17 mouse cellular contexts compared by ENCODE assay signal in genomic region chr9:85717336-85717735, GRCm38 (mm10).
"Had no signal": no experiment of that assay in that cellular context is flagged by ENCODE, and none has a peak within 500 bp of the region (broad histone marks: within the 10 kb centered on the region; RNA-seq: fewer than 3 reads in every experiment).

No protein-coding gene starts in this region.

- DNase-seq: liver, embryonic 13.5 days; liver, postnatal 0 days; right cerebral cortex, postnatal 14 days; thymus, adult 2 months; thymus, postnatal 25 days; thymus, postnatal 4 days had no signal

- H3K27ac ChIP-seq: liver, embryonic 13.5 days; liver, embryonic 15.5 days; lung, embryonic 15.5 days; macrophage; midbrain, embryonic 13.5 days; midbrain, embryonic 15.5 days; neural tube, embryonic 12.5 days; stomach, embryonic 15.5 days; stomach, postnatal 0 days had no signal

- H3K4me1 ChIP-seq: liver, embryonic 13.5 days; liver, embryonic 15.5 days; lung, embryonic 15.5 days; megakaryocyte, embryonic 14.5 days; midbrain, embryonic 13.5 days; midbrain, embryonic 15.5 days; neural tube, embryonic 12.5 days; stomach, embryonic 15.5 days had no signal

- H3K4me3 ChIP-seq: liver, embryonic 13.5 days; liver, embryonic 15.5 days; lung, embryonic 15.5 days; megakaryocyte, embryonic 14.5 days; midbrain, embryonic 13.5 days; midbrain, embryonic 15.5 days; neural tube, embryonic 12.5 days; stomach, embryonic 15.5 days had no signal

- H3K4me2 ChIP-seq: liver, embryonic 11.5 days; liver, embryonic 13.5 days; liver, embryonic 15.5 days; lung, embryonic 15.5 days; midbrain, embryonic 11.5 days; midbrain, embryonic 13.5 days; midbrain, embryonic 15.5 days; neural tube, embryonic 12.5 days; stomach, embryonic 15.5 days had no signal

- H3K27me3 ChIP-seq: liver, embryonic 13.5 days; liver, embryonic 15.5 days; lung, embryonic 15.5 days; megakaryocyte, embryonic 14.5 days; midbrain, embryonic 13.5 days; midbrain, embryonic 15.5 days; neural tube, embryonic 12.5 days; stomach, embryonic 15.5 days had no signal

- ATAC-seq: liver, postnatal 0 days; midbrain, embryonic 13.5 days; midbrain, embryonic 15.5 days had no signal

- H3K9me3 ChIP-seq: liver, embryonic 13.5 days; liver, embryonic 15.5 days; lung, embryonic 15.5 days; megakaryocyte, embryonic 14.5 days; midbrain, embryonic 13.5 days; midbrain, embryonic 15.5 days; neural tube, embryonic 12.5 days; stomach, embryonic 15.5 days had no signal

- H3K9ac ChIP-seq: liver, embryonic 13.5 days; liver, embryonic 15.5 days; liver, postnatal 0 days; lung, embryonic 15.5 days; midbrain, embryonic 13.5 days; midbrain, embryonic 15.5 days; neural tube, embryonic 12.5 days; stomach, embryonic 15.5 days had no signal
